Mouse (Mus musculus): Measurements from ENCODE around the gene Fam102a.

DNA sequence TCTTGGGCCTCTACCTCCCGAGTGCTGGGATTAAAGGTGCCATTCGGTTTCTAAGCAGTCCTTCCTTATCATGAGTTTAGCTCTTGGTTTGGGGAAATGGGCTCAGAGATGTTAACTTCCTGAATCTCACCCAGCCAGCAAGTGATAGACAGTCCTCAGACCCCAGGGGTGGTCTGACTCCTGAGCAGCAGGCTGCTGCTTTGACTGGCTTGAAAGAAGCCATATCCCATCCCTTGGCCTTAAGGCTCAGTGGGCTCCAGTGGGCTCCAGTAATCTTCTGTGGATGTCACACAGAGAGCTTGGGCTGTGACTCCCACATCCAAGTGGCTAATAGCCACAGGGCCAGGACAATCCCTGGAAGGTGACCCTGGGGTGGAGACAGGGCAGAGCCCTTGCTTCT is 40.6 kb upstream of the Fam102a start:
- TF ChIP-seq CTCF (IDR thresholded peaks at IDR 0.05; ENCODE audit: low read depth, low read length) (no peak), GATA1 (IDR thresholded peaks at IDR 0.05; ENCODE audit: borderline replicate concordance, low read length) (no peak), POLR2AphosphoS5 (IDR thresholded peaks at IDR 0.05; ENCODE audit: insufficient replicate concordance, low read depth, low read length) (no peak)

Measured in G1E (cell line).